Mouse (Mus musculus) embryonic facial prominence, embryonic 11.5 days (tissue): ENCODE measurements around the gene Lhx8. TPM values are rescaled to one million over a fixed set of nuclear protein-coding genes. Genes with fewer than 3 reads are reported as not detected.
A peak's percentile ranks its signal among the peaks of the same experiment; 100 is the strongest.

Experiments
- ATAC-seq: fragments of 200-750 bp; cut with Nextera tagmentation; replicated peaks from 2 replicates; pipeline ENCODE4 v1.8.0; 2017; ENCODE audit warnings: low read depth; ENCODE audit not compliant: insufficient number of reproducible peaks, low FRiP score, low TSS enrichment
- DNase-seq: peaks from one replicate; pipeline ENCODE4 v3.0.0-alpha.2; 2015; ENCODE audit warnings: low spot score
- H3K27ac ChIP-seq: fragments of 300-500 bp; sonication (generic); replicated peaks from 2 replicates; pipeline ENCODE4 v1.5.1; 2014; ENCODE audit warnings: mild to moderate bottlenecking, low read depth, low read length, control low read depth
- H3K27me3 ChIP-seq: fragments of 300-500 bp; sonication (generic); 2 replicates; pipeline ENCODE4 v1.6.1; 2014; ENCODE audit warnings: mild to moderate bottlenecking, low read length, moderate library complexity, mixed read lengths; ENCODE audit not compliant: control insufficient read depth, insufficient read depth
- H3K36me3 ChIP-seq: fragments of 300-500 bp; sonication (generic); replicated peaks from 2 replicates; pipeline ENCODE4 v1.6.1; 2014; ENCODE audit warnings: low read depth, mild to moderate bottlenecking, low read length, moderate library complexity, mixed read lengths; ENCODE audit not compliant: control insufficient read depth, insufficient read depth
- H3K4me1 ChIP-seq: fragments of 300-500 bp; sonication (generic); 2 replicates; pipeline ENCODE4 v1.6.1; 2014; ENCODE audit warnings: low read length, mixed read lengths; ENCODE audit not compliant: control insufficient read depth, insufficient read depth
- H3K4me2 ChIP-seq: fragments of 300-500 bp; sonication (generic); 2 replicates; pipeline ENCODE4 v1.6.1; 2014; ENCODE audit warnings: low read depth, mild to moderate bottlenecking, control low read depth, low read length, moderate library complexity
- H3K4me3 ChIP-seq: fragments of 300-500 bp; sonication (generic); 2 replicates; pipeline ENCODE4 v1.5.1; 2014; ENCODE audit warnings: low read depth, low read length, control low read depth
- H3K9ac ChIP-seq: fragments of 300-500 bp; sonication (generic); replicated peaks from 2 replicates; pipeline ENCODE4 v1.6.1; 2014; ENCODE audit warnings: mild to moderate bottlenecking, control low read depth, low read length
- H3K9me3 ChIP-seq: fragments of 300-500 bp; sonication (generic); replicated peaks from 2 replicates; pipeline ENCODE4 v1.6.1; 2016; ENCODE audit warnings: mild to moderate bottlenecking, low read length, inconsistent platforms, mixed read lengths; ENCODE audit not compliant: control insufficient read depth
- WGBS: fragments of 180-500 bp; shearing (Covaris S2); extraction: QIAGEN DNeasy Blood & Tissue Kit; methylation state at CpG from one replicate; pipeline ENCODE4 v1.1.7; 2014; 5-methylcytosine and 5-hydroxymethylcytosine counted together
- polyA plus RNA-seq: library from polyadenylated mRNA; unstranded; fragments of >200 nt; fragmentation: Nextera tagmentation; extraction: Ambion mirVana; gene quantifications from 2 replicates; pipeline ENCODE4 v1.2.1, GENCODE M21; 2014

Gene Lhx8
- polyA plus RNA-seq, result 55.2 and 73.1 TPM in 2 replicates

- Histone ChIP-seq H3K4me1 (peaks cover 8% of the 10 kb centered on the region), H3K4me2 (peak within 1 kb of the TSS; percentile 42), H3K9ac (peak within 1 kb of the TSS; percentile 84), H3K9me3 (no peaks in the 10 kb centered on the region), H3K27me3 (peaks cover 26% of the 10 kb centered on the region), H3K27ac (peak within 1 kb of the TSS; percentile 91), H3K4me3 (peak within 1 kb of the TSS; percentile 67), H3K36me3 (no peaks in the 10 kb centered on the region)
- peak; percentile 76 for DNase-seq
- ATAC-seq, result no peak
- under 1% methylated on average over 28 of the region's 28 CpGs for WGBS
Measured at GRCm38 (mm10) chr3:154330181-154331002, at the start of gene Lhx8. TSS of gene Lhx8 (minus strand) at chr3:154330659.

GRCm38 (mm10) chr3:154373536-154373935 is 43.1 kb upstream of the Lhx8 start:
- ATAC-seq, result no peak
- no peak overlapping the region for H3K27ac ChIP-seq
- H3K9ac ChIP-seq, result no peak overlapping the region
- H3K36me3 ChIP-seq, result no peaks in the 10 kb centered on the region
- no peak for DNase-seq
- H3K4me1 ChIP-seq, result no peaks in the 10 kb centered on the region
- no peaks in the 10 kb centered on the region for H3K27me3 ChIP-seq
- H3K4me2 ChIP-seq, result no peak overlapping the region
- no peak overlapping the region for H3K4me3 ChIP-seq
- WGBS, result 72% methylated on average over 5 of the region's 5 CpGs
- no peaks in the 10 kb centered on the region for H3K9me3 ChIP-seq

DNA sequence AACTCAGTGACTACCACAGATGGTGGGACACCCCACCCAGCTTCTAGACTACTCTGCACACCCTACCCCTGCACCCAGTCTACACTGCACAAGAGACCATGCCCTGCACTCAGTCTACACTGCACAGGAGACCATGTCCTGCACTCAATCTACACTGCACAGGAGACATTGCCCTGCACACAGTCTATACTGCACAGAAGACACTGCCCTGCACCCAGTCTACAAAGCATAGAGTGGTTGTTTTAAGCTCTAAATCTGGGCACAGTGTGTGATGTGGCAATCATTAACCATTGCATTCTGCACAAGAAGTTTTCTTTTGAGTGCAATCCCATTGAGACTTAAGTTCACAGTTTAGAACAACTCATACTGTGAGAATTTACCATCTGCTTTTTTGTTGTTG is 42.2 kb upstream of the Lhx8 start:
- DNase-seq (no peak), ATAC-seq (no peak)
- Histone ChIP-seq H3K9me3 (no peaks in the 10 kb centered on the region), H3K27me3 (no peaks in the 10 kb centered on the region), H3K4me2 (no peak overlapping the region), H3K4me1 (no peaks in the 10 kb centered on the region), H3K27ac (no peak overlapping the region), H3K9ac (no peak overlapping the region), H3K4me3 (no peak overlapping the region), H3K36me3 (no peaks in the 10 kb centered on the region)

DNA sequence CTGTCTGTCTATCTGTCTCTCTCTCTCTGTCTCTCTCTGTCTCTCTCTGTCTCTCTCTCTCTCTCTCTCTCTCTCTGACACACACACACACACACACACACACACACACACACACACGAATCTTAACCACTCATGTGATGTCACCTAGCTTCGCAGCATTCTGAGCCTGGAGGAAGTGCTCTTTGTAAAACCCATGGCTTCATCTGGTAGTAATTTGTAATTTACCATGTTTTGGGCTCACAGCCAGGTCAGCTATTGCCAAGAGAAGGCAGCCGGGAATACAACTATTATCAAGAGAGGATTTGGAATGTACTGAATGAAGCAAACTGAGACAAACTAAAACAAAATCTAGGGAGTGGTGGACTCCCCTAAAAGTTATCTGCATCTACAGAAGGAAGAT is 36.9 kb upstream of the Lhx8 start:
- Histone ChIP-seq H3K9me3 (no peaks in the 10 kb centered on the region), H3K4me2 (no peak overlapping the region), H3K36me3 (no peaks in the 10 kb centered on the region), H3K4me1 (no peaks in the 10 kb centered on the region; the same call in 1 of the 2 replicates), H3K27ac (no peak overlapping the region), H3K4me3 (no peak overlapping the region), H3K9ac (no peak overlapping the region), H3K27me3 (no peaks in the 10 kb centered on the region)
- DNase-seq (peak; percentile 80), ATAC-seq (no peak)
- WGBS, result 27% methylated on average over 3 of the region's 3 CpGs

- Histone ChIP-seq H3K4me3 (no peak overlapping the region), H3K4me2 (no peak overlapping the region), H3K4me1 (no peaks in the 10 kb centered on the region; the same call in 1 of the 2 replicates), H3K27me3 (no peaks in the 10 kb centered on the region), H3K9me3 (no peaks in the 10 kb centered on the region), H3K9ac (no peak overlapping the region), H3K36me3 (no peaks in the 10 kb centered on the region), H3K27ac (no peak overlapping the region)
- WGBS, result 25% methylated on average over 10 of the region's 10 CpGs
- DNase-seq, result peak; percentile 79
- peak; percentile 76 for ATAC-seq
Measured at GRCm38 (mm10) chr3:154364604-154365209, 34.2 kb upstream of the Lhx8 start.

DNA sequence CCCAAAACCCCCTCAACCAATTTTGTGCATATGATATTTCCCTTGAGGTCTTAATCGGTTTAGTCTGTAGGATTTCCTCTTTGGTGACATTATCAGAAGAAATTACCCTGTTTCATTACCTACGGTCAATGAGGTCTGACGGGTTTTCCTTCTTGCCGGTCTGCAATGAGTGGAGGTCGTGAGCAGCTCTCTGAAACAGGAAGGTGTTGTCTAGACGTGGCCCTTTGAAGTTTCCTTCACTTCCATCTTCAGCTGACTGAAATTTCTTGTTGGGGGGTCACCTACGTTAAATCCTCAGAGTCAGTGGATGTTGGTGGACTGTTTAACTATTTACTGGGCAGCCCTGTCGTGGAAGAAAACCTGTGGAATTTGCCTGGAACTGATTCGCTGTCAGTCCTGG is 33.0 kb upstream of the Lhx8 start:
- Histone ChIP-seq H3K36me3 (no peaks in the 10 kb centered on the region), H3K4me1 (no peaks in the 10 kb centered on the region; the same call in 1 of the 2 replicates), H3K4me3 (no peak overlapping the region), H3K27ac (no peak overlapping the region; the same call in 1 of the 2 replicates), H3K9ac (no peak overlapping the region), H3K27me3 (no peaks in the 10 kb centered on the region), H3K9me3 (no peaks in the 10 kb centered on the region), H3K4me2 (no peak overlapping the region)
- WGBS, result 31% methylated on average over 9 of the region's 9 CpGs
- DNase-seq, result peak; percentile 65
- no peak for ATAC-seq

DNA sequence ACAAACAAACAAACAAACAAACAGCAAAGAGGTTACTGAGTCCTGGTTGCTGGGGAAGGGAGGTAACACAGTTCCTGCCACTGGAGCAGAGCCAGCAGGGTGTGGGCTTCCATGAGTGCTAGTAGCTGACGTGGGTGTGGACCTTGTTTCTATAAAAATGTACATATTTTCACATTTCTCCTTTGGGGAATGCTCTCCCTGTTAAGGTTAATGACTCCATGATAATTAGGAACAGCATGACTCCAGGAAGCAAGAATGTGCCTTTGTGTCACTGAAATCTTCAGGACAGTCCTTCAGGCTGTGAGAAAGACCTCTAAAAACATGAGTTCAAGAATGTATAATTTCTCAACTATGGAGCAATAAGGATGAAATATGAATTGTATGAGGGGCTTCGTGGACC is 28.8 kb upstream of the Lhx8 start:
- DNase-seq, result no peak
- no peak overlapping the region for H3K4me3 ChIP-seq
- no peaks in the 10 kb centered on the region for H3K4me1 ChIP-seq
- no peaks in the 10 kb centered on the region for H3K36me3 ChIP-seq
- no peak overlapping the region for H3K27ac ChIP-seq
- H3K27me3 ChIP-seq, result no peaks in the 10 kb centered on the region
- H3K9ac ChIP-seq, result no peak overlapping the region
- H3K4me2 ChIP-seq, result no peak overlapping the region
- H3K9me3 ChIP-seq, result no peaks in the 10 kb centered on the region
- ATAC-seq, result no peak
- 67% methylated on average over 2 of the region's 2 CpGs for WGBS

DNA sequence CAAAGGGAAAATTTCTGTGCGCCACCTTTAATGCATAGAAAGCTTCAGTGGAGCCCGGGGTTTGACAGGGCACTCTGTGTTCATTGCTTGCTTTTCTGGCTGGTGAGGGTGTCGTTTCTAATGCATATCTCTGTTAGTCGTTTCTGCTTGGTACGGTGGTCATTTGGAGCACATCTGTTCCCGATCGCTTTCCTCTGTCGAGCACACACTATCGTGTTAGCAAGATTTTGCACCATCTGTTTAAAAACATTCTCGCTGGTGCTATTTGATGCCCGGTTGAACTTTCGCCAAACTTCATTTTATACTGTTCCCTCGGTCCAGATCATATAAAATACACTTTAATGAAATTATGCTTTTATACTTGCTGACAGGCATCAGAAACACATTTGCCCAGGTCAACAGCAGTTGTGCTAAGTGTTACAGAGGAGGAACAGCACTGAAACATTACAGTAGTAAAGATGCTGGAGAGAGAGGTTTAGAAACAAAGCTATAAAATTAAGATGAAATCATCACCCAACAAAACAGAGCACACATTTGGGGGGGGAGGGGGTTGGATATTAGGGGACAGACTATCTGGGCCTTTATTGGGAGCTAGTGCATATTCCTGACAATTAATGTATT is 9.9 kb upstream of the Lhx8 start:
- no peak for ATAC-seq
- Histone ChIP-seq H3K4me3 (no peak overlapping the region), H3K27ac (no peak overlapping the region; the same call in 1 of the 2 replicates), H3K4me2 (no peak overlapping the region), H3K9ac (no peak overlapping the region), H3K27me3 (peaks cover 11% of the 10 kb centered on the region), H3K36me3 (no peaks in the 10 kb centered on the region), H3K9me3 (no peaks in the 10 kb centered on the region), H3K4me1 (peaks cover 5% of the 10 kb centered on the region; the same call in 1 of the 2 replicates)
- DNase-seq, result peak; percentile 74
- 35% methylated on average over 13 of the region's 13 CpGs for WGBS
